Mouse (Mus musculus): ENCODE data around the gene Cuedc1. TPM values are rescaled to one million over a fixed set of nuclear protein-coding genes. Genes with fewer than 3 reads are reported as not detected.
A peak's percentile ranks its signal among the peaks of the same experiment; 100 is the strongest.
"Not testable (repeated sequence)": the region's sequence is repeated elsewhere in the genome, so short reads cannot be mapped to it uniquely, and the experiment has no call there.

The Cuedc1 gene
- polyA plus RNA-seq, 1 experiment from 2014 or later = 18.2 TPM

GRCm38 (mm10) chr11:88198223-88198622 lies 100.4 kb downstream of the Cuedc1 start:
- WGBS = 24% methylated on average over 4 of the region's 4 CpGs
- Histone ChIP-seq H3K4me3 (ENCODE audit: low read depth, low read length) (no peak overlapping the region), H3K9ac (ENCODE audit: low read length) (no peak overlapping the region), H3K4me1 (ENCODE audit: control insufficient read depth, insufficient read depth, low read length) (peaks cover 8% of the 10 kb centered on the region), H3K4me2 (ENCODE audit: low read depth) (no peak overlapping the region), H3K27ac (ENCODE audit: low read depth, low read length) (no peak overlapping the region), H3K27me3 (ENCODE audit: control insufficient read depth, insufficient read depth, low read length) (peaks cover 16% of the 10 kb centered on the region), H3K9me3 (ENCODE audit: control insufficient read depth, low read length) (no peaks in the 10 kb centered on the region), H3K36me3 (ENCODE audit: control insufficient read depth, insufficient read depth, low read length) (no peaks in the 10 kb centered on the region)
- DNase-seq (ENCODE audit: low spot score) (no peak), ATAC-seq (ENCODE audit: insufficient read depth, low FRiP score, low TSS enrichment) (no peak)

- Histone ChIP-seq H3K4me1 (ENCODE audit: control insufficient read depth, insufficient read depth, low read length) (peaks cover 12% of the 10 kb centered on the region), H3K36me3 (ENCODE audit: control insufficient read depth, insufficient read depth, low read length) (no peaks in the 10 kb centered on the region), H3K27me3 (ENCODE audit: control insufficient read depth, insufficient read depth, low read length) (no peaks in the 10 kb centered on the region), H3K27ac (ENCODE audit: low read depth, low read length) (no peak overlapping the region), H3K9me3 (ENCODE audit: control insufficient read depth, low read length) (no peaks in the 10 kb centered on the region), H3K9ac (ENCODE audit: low read length) (no peak overlapping the region), H3K4me3 (ENCODE audit: low read depth, low read length) (no peak overlapping the region), H3K4me2 (ENCODE audit: low read depth) (no peak overlapping the region)
- no peak for ATAC-seq (ENCODE audit: insufficient read depth, low FRiP score, low TSS enrichment)
- no peak for DNase-seq (ENCODE audit: low spot score)
- 66% methylated on average over 2 of the region's 2 CpGs for WGBS
These were observed 103.3 kb downstream of the Cuedc1 start for GRCm38 (mm10) chr11:88201172-88201571.

- Histone ChIP-seq H3K9me3 (ENCODE audit: control insufficient read depth, low read length) (no peaks in the 10 kb centered on the region), H3K4me2 (ENCODE audit: low read depth) (no peak overlapping the region), H3K27ac (ENCODE audit: low read depth, low read length) (no peak overlapping the region), H3K9ac (ENCODE audit: low read length) (no peak overlapping the region), H3K27me3 (ENCODE audit: control insufficient read depth, insufficient read depth, low read length) (no peaks in the 10 kb centered on the region), H3K4me1 (ENCODE audit: control insufficient read depth, insufficient read depth, low read length) (peaks cover 13% of the 10 kb centered on the region), H3K36me3 (ENCODE audit: control insufficient read depth, insufficient read depth, low read length) (no peaks in the 10 kb centered on the region), H3K4me3 (ENCODE audit: low read depth, low read length) (no peak overlapping the region)
- DNase-seq (ENCODE audit: low spot score) (no peak), ATAC-seq (ENCODE audit: insufficient read depth, low FRiP score, low TSS enrichment) (no peak)
- 7% methylated on average over 2 of the region's 2 CpGs for WGBS
These were observed 104.2 kb downstream of the Cuedc1 start for GRCm38 (mm10) chr11:88202077-88202476.

- Histone ChIP-seq H3K4me2 (ENCODE audit: low read depth) (peak within 1 kb of the TSS; percentile 92), H3K27me3 (ENCODE audit: control insufficient read depth, insufficient read depth, low read length) (no peaks in the 10 kb centered on the region), H3K36me3 (ENCODE audit: control insufficient read depth, insufficient read depth, low read length) (no peaks in the 10 kb centered on the region), H3K4me3 (ENCODE audit: low read depth, low read length) (peak within 1 kb of the TSS; percentile 88), H3K27ac (ENCODE audit: low read depth, low read length) (peak within 1 kb of the TSS; percentile 71), H3K9ac (ENCODE audit: low read length) (peak within 1 kb of the TSS; percentile 81), H3K9me3 (ENCODE audit: control insufficient read depth, low read length) (no peaks in the 10 kb centered on the region), H3K4me1 (ENCODE audit: control insufficient read depth, insufficient read depth, low read length) (peaks cover 14% of the 10 kb centered on the region)
- under 1% methylated on average over 51 of the region's 51 CpGs for WGBS
- ATAC-seq (ENCODE audit: insufficient read depth, low FRiP score, low TSS enrichment) (peak; percentile 87), DNase-seq (ENCODE audit: low spot score) (peak; percentile 93)
These were observed 106.1 kb downstream of the Cuedc1 start, which contains the start of gene Mrps23 for GRCm38 (mm10) chr11:88203712-88204532. Gene Mrps23, plus strand, starts transcription at chr11:88204388.

- H3K27me3 ChIP-seq (ENCODE audit: control insufficient read depth, insufficient read depth, low read length) = no peaks in the 10 kb centered on the region
- H3K9me3 ChIP-seq (ENCODE audit: control insufficient read depth, low read length) = no peaks in the 10 kb centered on the region
- no peaks in the 10 kb centered on the region; the same call in 1 of the 2 replicates for H3K36me3 ChIP-seq (ENCODE audit: control insufficient read depth, insufficient read depth, low read length)
- ATAC-seq (ENCODE audit: insufficient read depth, low FRiP score, low TSS enrichment) (peak; percentile 20; the same call in 1 of the 2 replicates), DNase-seq (ENCODE audit: low spot score) (no peak)
- H3K4me2 ChIP-seq (ENCODE audit: low read depth) = peak overlapping the region; percentile 92
- peak overlapping the region; percentile 88 for H3K4me3 ChIP-seq (ENCODE audit: low read depth, low read length)
- no peak overlapping the region for H3K27ac ChIP-seq (ENCODE audit: low read depth, low read length)
- peak overlapping the region; percentile 81 for H3K9ac ChIP-seq (ENCODE audit: low read length)
- H3K4me1 ChIP-seq (ENCODE audit: control insufficient read depth, insufficient read depth, low read length) = peaks cover 14% of the 10 kb centered on the region
- 33% methylated on average over 30 of the region's 30 CpGs for WGBS
These were observed 106.9 kb downstream of the Cuedc1 start for GRCm38 (mm10) chr11:88204593-88205368.

GRCm38 (mm10) chr11:88206576-88206975 lies 108.7 kb downstream of the Cuedc1 start:
- H3K27me3 ChIP-seq (ENCODE audit: control insufficient read depth, insufficient read depth, low read length); H3K4me2 ChIP-seq (ENCODE audit: low read depth); DNase-seq (ENCODE audit: low spot score); H3K9ac ChIP-seq (ENCODE audit: low read length); H3K27ac ChIP-seq (ENCODE audit: low read depth, low read length); H3K4me3 ChIP-seq (ENCODE audit: low read depth, low read length); H3K9me3 ChIP-seq (ENCODE audit: control insufficient read depth, low read length); H3K36me3 ChIP-seq (ENCODE audit: control insufficient read depth, insufficient read depth, low read length); ATAC-seq (ENCODE audit: insufficient read depth, low FRiP score, low TSS enrichment): not testable (repeated sequence)
- H3K4me1 ChIP-seq (ENCODE audit: control insufficient read depth, insufficient read depth, low read length) = peaks cover 14% of the 10 kb centered on the region
- 91% methylated on average over 8 of the region's 8 CpGs for WGBS

GRCm38 (mm10) chr11:88207697-88208096 lies 109.8 kb downstream of the Cuedc1 start:
- H3K27me3 ChIP-seq (ENCODE audit: control insufficient read depth, insufficient read depth, low read length) = no peaks in the 10 kb centered on the region
- peaks cover 14% of the 10 kb centered on the region for H3K4me1 ChIP-seq (ENCODE audit: control insufficient read depth, insufficient read depth, low read length)
- ATAC-seq (ENCODE audit: insufficient read depth, low FRiP score, low TSS enrichment) (no peak), DNase-seq (ENCODE audit: low spot score) (no peak)
- no peaks in the 10 kb centered on the region for H3K9me3 ChIP-seq (ENCODE audit: control insufficient read depth, low read length)
- WGBS = 95% methylated on average over 2 of the region's 2 CpGs
- no peak overlapping the region for H3K4me2 ChIP-seq (ENCODE audit: low read depth)
- H3K27ac ChIP-seq (ENCODE audit: low read depth, low read length) = no peak overlapping the region
- H3K9ac ChIP-seq (ENCODE audit: low read length) = no peak overlapping the region
- peaks cover 9% of the 10 kb centered on the region for H3K36me3 ChIP-seq (ENCODE audit: control insufficient read depth, insufficient read depth, low read length)
- no peak overlapping the region for H3K4me3 ChIP-seq (ENCODE audit: low read depth, low read length)

GRCm38 (mm10) chr11:88211824-88212582 lies 114.1 kb downstream of the Cuedc1 start:
- WGBS = 84% methylated on average over 5 of the region's 5 CpGs
- Histone ChIP-seq H3K9ac (ENCODE audit: low read length) (no peak overlapping the region), H3K9me3 (ENCODE audit: control insufficient read depth, low read length) (no peaks in the 10 kb centered on the region), H3K4me2 (ENCODE audit: low read depth) (no peak overlapping the region), H3K27ac (ENCODE audit: low read depth, low read length) (no peak overlapping the region), H3K27me3 (ENCODE audit: control insufficient read depth, insufficient read depth, low read length) (no peaks in the 10 kb centered on the region), H3K4me1 (ENCODE audit: control insufficient read depth, insufficient read depth, low read length) (peaks cover 8% of the 10 kb centered on the region; the same call in 1 of the 2 replicates), H3K4me3 (ENCODE audit: low read depth, low read length) (no peak overlapping the region), H3K36me3 (ENCODE audit: control insufficient read depth, insufficient read depth, low read length) (peaks cover 9% of the 10 kb centered on the region)
- ATAC-seq (ENCODE audit: insufficient read depth, low FRiP score, low TSS enrichment) = no peak
- no peak for DNase-seq (ENCODE audit: low spot score)
